Mouse (Mus musculus): ENCODE measurements around the gene Spdye4b. TPM values are rescaled to one million over a fixed set of nuclear protein-coding genes. Genes with fewer than 3 reads are reported as not detected.

Spdye4b gene
- polyA plus RNA-seq (2012; rRNA removed): not detected in 2 replicates

DNA sequence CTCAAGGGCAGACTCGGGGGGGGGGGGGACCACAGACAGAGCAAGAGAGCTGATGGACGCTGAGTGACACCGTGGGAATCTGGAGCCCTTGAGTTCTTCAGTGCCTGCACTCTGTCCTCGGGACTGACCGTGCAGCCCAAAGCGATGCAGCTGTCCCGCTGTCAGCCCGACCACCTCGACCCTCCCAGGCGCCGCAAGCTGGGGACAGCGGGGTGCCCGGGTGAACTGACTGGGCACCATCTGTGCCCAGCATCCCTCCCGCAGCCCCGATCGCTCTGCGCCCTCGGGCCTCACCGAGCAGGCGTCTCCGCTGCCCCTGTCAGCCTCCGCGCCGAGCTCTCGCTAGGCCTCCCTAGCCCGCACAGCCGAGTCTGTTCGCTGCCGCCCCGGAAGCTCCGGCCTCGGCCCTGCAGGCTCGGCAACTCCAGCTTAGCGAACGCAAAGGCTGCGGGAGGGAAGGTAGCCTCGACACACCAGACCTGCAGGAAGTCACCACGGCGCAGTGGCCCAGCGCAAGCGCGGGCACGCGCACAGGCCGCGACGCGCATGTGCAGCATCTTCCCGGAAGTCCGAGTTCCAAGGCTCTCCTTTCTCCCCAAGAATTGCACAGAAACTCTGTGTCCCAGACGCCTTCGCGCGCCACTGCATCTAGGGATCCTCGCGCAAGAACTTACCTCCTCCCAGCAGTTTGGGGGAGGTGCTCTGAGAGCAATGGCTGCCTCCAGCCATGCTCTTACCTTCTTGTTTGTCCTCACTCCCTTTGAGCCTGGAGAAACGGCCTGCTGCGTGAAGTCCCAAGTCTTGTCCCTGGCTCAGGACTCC lies at the start of gene Spdye4b, which contains the start of gene Rbak:
TSS of gene Spdye4b (plus strand) at position 763 of the 822 bp plus-strand sequence.
TSS of gene Rbak (minus strand) at position 521 of the 822 bp plus-strand sequence.

GRCm38 (mm10) chr5:143147481-143147880 lies 33.3 kb upstream of the Spdye4b start, which contains the start of gene Olfr718-ps1:
Gene Olfr718-ps1 (minus strand): TSS chr5:143147581.

GRCm38 (mm10) chr5:143226790-143227189 lies 46.0 kb downstream of the Spdye4b start, which contains the start of gene Spdye4a:
Gene Spdye4a (minus strand): TSS chr5:143226890.

DNA sequence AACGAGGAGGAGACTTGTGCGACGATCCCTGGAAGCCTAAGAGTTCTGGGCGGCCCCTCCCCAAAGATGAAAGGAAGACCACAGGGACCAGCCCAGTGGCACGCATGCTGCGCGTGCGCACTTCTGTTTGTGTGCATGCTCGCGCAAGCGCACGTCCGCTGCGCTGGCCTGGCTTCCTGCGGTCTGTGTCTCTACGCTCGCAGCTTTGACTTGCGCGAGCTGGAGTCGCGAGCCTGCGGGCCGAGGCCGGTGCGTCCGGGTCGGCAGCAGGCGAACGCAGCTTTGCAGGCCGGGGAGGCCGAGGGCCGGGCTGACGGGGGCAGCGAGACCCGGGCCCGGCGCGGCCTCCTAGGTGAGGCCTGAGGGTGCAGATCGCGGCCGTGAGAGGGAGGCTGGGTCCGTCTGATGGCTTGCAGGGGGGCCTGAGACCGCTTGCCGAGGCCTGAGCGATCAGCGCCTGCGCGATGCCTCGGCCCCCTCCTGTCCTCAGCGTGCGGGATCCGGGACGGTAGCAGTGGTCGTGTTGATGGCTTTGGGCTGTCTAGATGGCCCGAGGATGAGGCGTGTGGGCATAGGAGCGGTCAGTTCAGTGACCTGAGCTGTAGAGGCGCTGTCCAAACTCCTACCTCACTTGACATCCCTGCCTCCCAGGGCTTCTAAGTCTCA lies 54.3 kb downstream of the Spdye4b start, which contains the start of gene Zfp12:
TSS of gene Zfp12 (plus strand) at position 136 of the 666 bp plus-strand sequence.

Other genes starting within 250 kb of the Spdye4b start
- 26.9 and 27.0 TPM in 2 replicates for gene Fscn1, start 220.7 kb upstream of the Spdye4b start, polyA plus RNA-seq (2012; rRNA removed)
- gene Rnf216, start 68.0 kb upstream of the Spdye4b start, polyA plus RNA-seq (2012; rRNA removed): 22.9 and 25.7 TPM in 2 replicates
- gene Olfr718-ps1, start 33.4 kb upstream of the Spdye4b start, polyA plus RNA-seq (2012; rRNA removed): not detected in 2 replicates
- 2.7 and 2.8 TPM in 2 replicates for gene Rbak, start 242 bp upstream of the Spdye4b start, polyA plus RNA-seq (2012; rRNA removed)
- not detected in 2 replicates for gene Spdye4a, start 45.9 kb downstream of the Spdye4b start, polyA plus RNA-seq (2012; rRNA removed)
- 5.9 and 7.3 TPM in 2 replicates for gene Zfp12, start 54.1 kb downstream of the Spdye4b start, polyA plus RNA-seq (2012; rRNA removed)
- 10.0 and 10.2 TPM in 2 replicates for gene Zfp316, start 89.0 kb downstream of the Spdye4b start, polyA plus RNA-seq (2012; rRNA removed)
- 0.17 and 0.21 TPM in 2 replicates for gene Zfp853, start 112.6 kb downstream of the Spdye4b start, polyA plus RNA-seq (2012; rRNA removed)
- 29.1 and 30.3 TPM in 2 replicates for gene E130309D02Rik, start 134.3 kb downstream of the Spdye4b start, polyA plus RNA-seq (2012; rRNA removed)
- gene Zdhhc4, start 148.2 kb downstream of the Spdye4b start, polyA plus RNA-seq (2012; rRNA removed): 52.1 and 62.7 TPM in 2 replicates
- gene Grid2ip, start 176.3 kb downstream of the Spdye4b start, polyA plus RNA-seq (2012; rRNA removed): 0.67 and 0.87 TPM in 2 replicates
- gene Kdelr2, start 222.8 kb downstream of the Spdye4b start, polyA plus RNA-seq (2012; rRNA removed): 223 and 303 TPM in 2 replicates

All from colon, adult 2 months (tissue).